Comparison of ENCODE assay signal across 17 mouse cellular contexts in genomic region chr9:65537901-65538630, GRCm38 (mm10). TPM values are rescaled to one million over a fixed set of nuclear protein-coding genes. Genes with fewer than 3 reads are reported as not detected.
DNase-seq lines count a peak whose midpoint lies in the region; ATAC-seq lines count a peak whose summit lies in the region.
"Had no signal": no experiment of that assay in that cellular context is flagged by ENCODE, and none has a peak within 500 bp of the region (broad histone marks: within the 10 kb centered on the region; RNA-seq: fewer than 3 reads in every experiment).

No protein-coding gene starts in this region.

- DNase-seq in heart, postnatal 4 days = peak; percentile 58
- peak; percentile 41 for DNase-seq in lung, postnatal 14 days
- DNase-seq in lung, adult 18-20 months = no peak
- DNase-seq in lung, postnatal 36 days = peak; percentile 42
- DNase-seq in thymus, adult 18-20 months = no peak
- DNase-seq: cerebellum, postnatal 14 days; right cerebral cortex, postnatal 25 days had no signal

- WGBS in heart, embryonic 11.5 days (ENCODE audit: insufficient replicate concordance) = 86% methylated on average over 8 of the region's 8 CpGs

- no peak overlapping the region for H3K4me3 ChIP-seq in heart, embryonic 11.5 days (ENCODE audit: low read depth, low read length)
- H3K4me3 ChIP-seq: embryonic facial prominence, embryonic 13.5 days; forebrain, embryonic 12.5 days; hindbrain, embryonic 15.5 days; left cerebral cortex, adult 2 months; limb, embryonic 15.5 days had no signal

- H3K27ac ChIP-seq in heart, embryonic 11.5 days (ENCODE audit: low read depth, low read length) = no peak overlapping the region
- H3K27ac ChIP-seq: embryonic facial prominence, embryonic 13.5 days; forebrain, embryonic 12.5 days; hindbrain, embryonic 15.5 days; left cerebral cortex, adult 2 months; limb, embryonic 15.5 days; stomach, postnatal 0 days had no signal

- no peak for ATAC-seq in heart, embryonic 11.5 days (replicated peaks; ENCODE audit: insufficient number of reproducible peaks, low FRiP score, low TSS enrichment)
- 0 out of 2 replicates have a peak, but pooled peaks have one; percentile 28 for ATAC-seq in erythroblast, adult 5-6 weeks (replicated peaks; ENCODE audit: low FRiP score, poor library complexity, severe bottlenecking)

- H3K4me1 ChIP-seq in heart, embryonic 11.5 days (ENCODE audit: control insufficient read depth, insufficient read depth, low read length) = peaks cover 15% of the 10 kb centered on the region
- H3K4me1 ChIP-seq: forebrain, embryonic 12.5 days; hindbrain, embryonic 15.5 days had no signal

- no peak overlapping the region for H3K4me2 ChIP-seq in heart, embryonic 11.5 days
- H3K4me2 ChIP-seq: embryonic facial prominence, embryonic 13.5 days; forebrain, embryonic 12.5 days; hindbrain, embryonic 15.5 days; limb, embryonic 15.5 days; midbrain, embryonic 11.5 days had no signal

- H3K9me3 ChIP-seq in heart, embryonic 11.5 days (replicated peaks; ENCODE audit: control insufficient read depth, low read length) = no peaks in the 10 kb centered on the region
- H3K9me3 ChIP-seq: embryonic facial prominence, embryonic 13.5 days; forebrain, embryonic 12.5 days; hindbrain, embryonic 15.5 days; limb, embryonic 15.5 days had no signal

- H3K27me3 ChIP-seq in heart, embryonic 11.5 days (ENCODE audit: control insufficient read depth, insufficient read depth, low read length) = no peaks in the 10 kb centered on the region
- H3K27me3 ChIP-seq: embryonic facial prominence, embryonic 13.5 days; forebrain, embryonic 12.5 days; hindbrain, embryonic 15.5 days; limb, embryonic 15.5 days had no signal

- H3K9ac ChIP-seq in heart, embryonic 11.5 days (ENCODE audit: low read depth, low read length) = no peak overlapping the region
- H3K9ac ChIP-seq: embryonic facial prominence, embryonic 13.5 days; forebrain, embryonic 12.5 days; hindbrain, embryonic 15.5 days; limb, embryonic 15.5 days had no signal

- no peaks in the 10 kb centered on the region for H3K36me3 ChIP-seq in heart, embryonic 11.5 days (ENCODE audit: control insufficient read depth, insufficient read depth, low read length)
- H3K36me3 ChIP-seq: embryonic facial prominence, embryonic 13.5 days; forebrain, embryonic 12.5 days; hindbrain, embryonic 15.5 days; limb, embryonic 15.5 days had no signal

RNA-seq across cellular contexts. Expression of gene Ankdd1a, which starts 18.1 kb away (rescaled TPM):
- not detected for total RNA-seq in heart, postnatal 4 days (2021)
- not detected in 2 replicates for polyA plus RNA-seq in heart, embryonic 11.5 days (2014; fragmentation: Nextera tagmentation; extraction: Ambion mirVana)
- not detected in 2 replicates for total RNA-seq in erythroblast, adult 5-6 weeks (2015; ENCODE audit: low replicate concordance)
- not detected in 2 replicates for total RNA-seq in erythroblast, adult 5-6 weeks (2017; ENCODE audit: low replicate concordance)
- polyA plus RNA-seq: embryonic facial prominence, embryonic 13.5 days; heart, embryonic 16.5 days; midbrain, embryonic 11.5 days had no signal

RNA-seq across cellular contexts. Expression of gene Plekho2, which starts 41.8 kb away (rescaled TPM):
- 10 to 100 TPM; 17.9 to 19.4 TPM for total RNA-seq in heart, postnatal 4 days (2021)
- polyA plus RNA-seq in heart, embryonic 11.5 days (2014; fragmentation: Nextera tagmentation; extraction: Ambion mirVana) = 10.6 and 11.9 TPM in 2 replicates
- total RNA-seq in erythroblast, adult 5-6 weeks (2015; ENCODE audit: low replicate concordance) = 22.3 and 23.4 TPM in 2 replicates
- total RNA-seq in erythroblast, adult 5-6 weeks (2017; ENCODE audit: low replicate concordance) = 25.3 and 39.0 TPM in 2 replicates

RNA-seq across cellular contexts. Expression of gene Pif1, which starts 48.9 kb away (rescaled TPM):
- 1 to 10 TPM; 6.2 to 7.6 TPM for total RNA-seq in heart, postnatal 4 days (2021)
- 7.6 and 9.5 TPM in 2 replicates for polyA plus RNA-seq in heart, embryonic 11.5 days (2014; fragmentation: Nextera tagmentation; extraction: Ambion mirVana)
- 2.9 and 6.9 TPM in 2 replicates for total RNA-seq in erythroblast, adult 5-6 weeks (2015; ENCODE audit: low replicate concordance)
- total RNA-seq in erythroblast, adult 5-6 weeks (2017; ENCODE audit: low replicate concordance) = 6.5 and 19.7 TPM in 2 replicates

Comparison
In these comparisons a context has a peak if more than half of its experiments do, and no peak if none do; other contexts are left out.
1. DNase-seq: peak in heart, postnatal 4 days (single experiment), lung, postnatal 14 days (single experiment) and lung, postnatal 36 days (single experiment); none in lung, adult 18-20 months (0 of 2) and thymus, adult 18-20 months (0 of 2).